Mouse (Mus musculus) right cerebral cortex, adult 18-20 months (tissue): ENCODE results near the gene Sox12.
"Not testable (repeated sequence)": the region's sequence is repeated elsewhere in the genome, so short reads cannot be mapped to it uniquely, and the experiment has no call there.

Experiments
- DNase-seq: peaks from one replicate; pipeline ENCODE4 v3.0.0; 2022; ENCODE audit warnings: mixed read lengths

Sox12 gene

DNA sequence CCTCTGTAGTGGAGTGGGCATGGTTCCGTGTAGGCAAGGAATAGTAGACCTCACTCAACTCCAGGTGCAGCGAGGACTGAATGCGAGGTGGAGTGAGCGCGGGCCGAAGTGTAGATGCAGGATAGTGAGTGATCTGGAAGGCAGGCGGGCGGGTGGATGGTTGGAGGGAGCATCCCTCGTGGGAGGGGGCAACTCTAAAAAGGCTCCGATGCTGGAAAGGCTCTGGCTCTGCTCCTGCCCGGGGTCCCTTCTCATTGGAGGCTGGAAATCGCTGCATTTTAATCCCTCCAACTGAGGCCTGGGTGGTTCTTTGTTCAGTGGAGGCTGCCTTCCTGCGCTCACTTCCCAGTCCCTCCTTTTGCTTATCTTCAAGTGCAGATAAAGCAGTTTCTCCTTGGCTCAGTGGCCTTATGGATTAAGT lies 1.3 kb upstream of the Sox12 start:
- no peak for DNase-seq

DNA sequence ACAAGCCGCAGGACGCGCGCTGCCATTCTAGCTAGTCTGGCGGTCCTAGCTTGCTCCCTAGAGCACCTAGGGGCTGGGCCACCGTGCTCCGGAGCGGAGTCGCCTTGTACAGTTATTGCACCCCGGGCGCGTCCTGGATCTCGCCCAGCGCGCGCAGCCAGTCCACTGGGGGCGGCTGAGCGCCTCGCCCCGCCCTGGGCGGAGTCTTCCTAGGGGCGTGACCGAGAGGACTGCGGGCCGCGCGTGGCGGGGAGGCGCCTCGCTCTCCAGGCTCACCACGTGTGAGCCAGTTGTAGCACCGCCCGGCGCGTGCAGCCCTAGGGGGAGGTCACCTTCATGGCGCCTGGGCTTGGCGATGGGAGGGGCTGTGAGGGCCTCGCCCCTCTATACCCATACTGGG lies 828 bp upstream of the Sox12 start:
- peak; percentile 94 for DNase-seq

- DNase-seq = peak; percentile 89
Measured at GRCm38 (mm10) chr2:152397004-152397589, 766 bp downstream of the Sox12 start.

DNA sequence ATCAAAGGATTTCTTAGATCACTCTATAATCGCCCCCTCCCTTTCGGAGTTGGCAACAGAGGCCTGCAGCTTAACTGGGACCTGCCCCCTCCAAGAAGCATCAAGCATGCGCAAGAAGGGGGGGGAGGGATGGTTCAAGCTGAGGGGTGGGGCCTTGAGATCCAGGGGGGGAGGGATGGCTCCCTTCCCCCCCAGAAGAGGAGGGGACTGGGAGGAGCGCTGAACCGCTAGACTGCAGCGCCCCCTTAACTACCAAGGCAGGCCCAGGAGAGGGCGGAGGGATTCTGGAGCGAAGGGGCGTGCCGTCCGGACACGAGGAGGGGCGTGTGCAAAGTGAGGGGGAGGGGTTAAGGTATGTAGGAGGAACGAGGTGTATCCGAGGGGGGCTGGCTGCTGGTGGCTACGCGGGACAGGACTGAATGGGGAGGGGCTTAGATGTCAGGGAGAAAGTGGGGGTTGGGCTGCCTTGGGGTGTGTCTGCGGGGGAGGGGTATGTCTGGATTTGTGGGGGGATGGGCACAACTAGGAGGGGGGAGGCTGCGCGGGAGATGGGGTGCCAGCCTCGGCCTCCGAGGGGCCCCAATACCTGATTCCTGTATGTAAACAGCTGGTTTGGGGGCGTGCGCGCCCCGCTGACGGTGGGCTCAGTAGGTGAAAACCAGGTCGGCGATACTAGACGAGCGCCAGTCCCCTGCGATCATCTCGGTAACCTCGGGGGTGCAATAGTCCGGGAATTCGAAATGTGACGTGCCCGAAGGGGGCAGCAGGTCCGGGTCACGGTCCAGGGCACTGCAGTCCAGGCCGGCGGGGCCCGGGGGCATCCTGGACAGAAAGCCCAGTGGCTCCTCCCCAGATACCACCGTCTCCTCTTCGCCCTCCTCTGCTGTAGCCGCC lies 1.5 kb downstream of the Sox12 start:
- DNase-seq = peak; percentile 90

- DNase-seq = no peak
Measured at GRCm38 (mm10) chr2:152395271-152395920, 2.5 kb downstream of the Sox12 start.

DNA sequence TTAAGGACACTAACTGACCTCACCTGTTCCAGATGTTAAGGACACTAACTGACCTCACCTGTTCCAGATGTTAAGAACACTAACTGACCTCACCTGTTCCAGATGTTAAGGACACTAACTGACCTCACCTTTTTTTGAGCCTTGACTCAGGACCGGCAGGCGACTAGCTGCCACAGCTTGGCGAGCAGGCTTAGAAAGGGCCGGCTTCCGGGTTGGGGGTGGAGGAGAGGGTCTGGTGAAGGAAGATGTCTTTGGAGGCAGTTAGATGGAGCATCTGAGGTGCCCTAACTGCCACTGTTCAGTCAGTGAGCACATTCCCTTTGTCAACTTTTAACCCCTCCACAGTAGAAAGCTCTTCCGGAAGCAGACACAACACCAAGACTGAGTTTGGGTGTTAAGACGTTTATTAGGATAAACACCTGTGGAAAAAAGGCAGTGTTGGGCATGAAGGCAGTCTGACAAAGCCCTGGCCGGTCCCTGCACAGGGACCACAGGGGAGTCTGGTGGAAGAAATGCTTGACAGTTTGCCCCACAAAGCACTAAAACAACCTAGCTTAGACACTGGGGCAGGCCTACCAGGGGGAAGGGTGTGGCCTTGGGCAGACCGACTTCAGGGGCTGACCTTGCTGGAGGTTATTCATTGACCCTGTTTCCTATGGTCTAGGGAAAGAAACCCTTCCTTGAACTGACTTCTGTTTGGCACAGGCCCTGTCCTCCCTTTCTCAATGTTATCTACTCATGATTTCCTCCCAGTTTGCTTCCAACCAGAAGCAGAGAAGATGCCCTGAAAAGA lies 4.4 kb downstream of the Sox12 start:
- no peak for DNase-seq

DNA sequence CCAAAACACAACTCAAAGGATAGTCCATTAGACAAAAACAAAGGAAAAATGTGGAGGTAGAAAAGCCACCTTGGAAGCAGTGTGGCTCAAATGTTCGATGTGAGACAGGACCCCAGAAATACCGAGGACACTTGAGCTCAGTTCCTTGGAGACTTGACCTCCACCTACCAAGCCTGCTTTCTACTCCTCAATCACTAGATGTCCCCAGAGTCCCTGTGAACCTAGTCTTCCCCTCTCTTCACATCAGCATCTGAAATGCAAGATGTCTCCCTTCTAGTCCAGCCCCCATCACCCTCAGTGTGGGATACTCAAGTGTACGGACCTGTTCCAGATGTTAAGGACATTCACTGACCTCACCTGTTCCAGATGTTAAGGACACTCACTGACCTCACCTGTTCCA lies 5.1 kb downstream of the Sox12 start:
- no peak for DNase-seq

GRCm38 (mm10) chr2:152384191-152384590 lies 13.7 kb downstream of the Sox12 start:
- DNase-seq = no peak

DNA sequence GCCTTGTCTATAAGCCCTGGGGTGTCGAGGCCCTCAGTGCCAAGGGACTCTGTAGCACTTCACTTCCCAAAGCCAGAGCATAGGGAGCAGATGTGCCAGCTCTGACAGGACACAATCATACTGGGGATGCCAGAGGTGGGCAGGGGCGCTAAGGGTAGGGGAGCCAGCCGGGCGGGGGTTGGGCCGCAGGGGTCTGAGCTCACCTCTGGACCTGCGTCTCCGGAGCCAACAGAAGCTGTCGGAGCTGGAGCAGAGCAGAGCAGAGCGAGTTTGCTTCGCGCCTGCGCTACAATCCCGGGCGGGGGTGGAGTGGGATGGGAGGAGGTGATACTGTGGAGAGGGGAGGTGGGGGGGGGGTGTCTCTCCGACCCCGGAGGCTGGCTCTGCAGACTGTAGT lies 21.5 kb downstream of the Sox12 start, which contains the start of gene Nrsn2:
Gene Nrsn2 (minus strand): TSS at position 294 of the 397 bp plus-strand sequence.
- DNase-seq = peak; percentile 71

GRCm38 (mm10) chr2:152375652-152376344 lies 22.1 kb downstream of the Sox12 start:
- DNase-seq = peak; percentile 73

- DNase-seq = no peak
Measured at GRCm38 (mm10) chr2:152373547-152373946, 24.3 kb downstream of the Sox12 start.

DNA sequence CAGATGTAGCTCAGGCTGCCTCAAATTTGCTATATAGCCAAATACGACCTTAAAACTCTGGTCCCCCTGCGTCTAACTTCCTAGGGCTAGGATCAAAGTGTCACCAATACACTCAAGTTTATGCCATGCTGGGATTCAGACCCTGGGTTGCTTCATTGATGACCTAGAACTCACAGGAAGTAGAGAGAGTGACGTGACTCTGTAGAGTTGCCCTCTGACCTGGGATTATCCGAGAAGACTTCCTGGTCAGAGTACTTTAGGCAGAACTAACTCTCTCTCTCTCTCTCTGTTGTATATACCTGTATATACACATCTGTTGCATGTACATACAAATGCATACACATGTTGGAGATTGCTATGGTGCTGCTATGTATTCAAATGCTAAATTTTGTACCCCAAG lies 25.2 kb downstream of the Sox12 start:
- no peak for DNase-seq

DNA sequence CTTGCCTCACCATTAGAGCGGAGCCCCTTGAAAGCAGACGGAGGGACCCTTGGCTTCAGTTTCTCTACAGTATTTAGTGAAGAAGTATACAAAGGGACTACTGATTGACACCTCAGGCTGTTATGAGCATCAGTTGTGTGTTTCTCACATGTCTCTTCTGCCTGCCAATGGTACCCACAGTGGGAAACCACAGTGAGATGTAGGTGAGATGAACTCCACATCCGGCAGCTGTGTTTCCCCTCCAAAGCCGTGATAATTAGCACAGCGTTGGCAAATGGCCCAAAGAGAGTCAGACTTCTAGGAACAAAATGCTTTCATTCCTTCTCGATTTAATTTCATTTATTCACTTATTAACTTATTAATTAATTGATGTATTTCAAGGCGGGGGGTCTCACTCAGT lies 25.8 kb downstream of the Sox12 start:
- no peak for DNase-seq

- DNase-seq = peak; percentile 42
Measured at GRCm38 (mm10) chr2:152368532-152369140, 29.2 kb downstream of the Sox12 start.

DNA sequence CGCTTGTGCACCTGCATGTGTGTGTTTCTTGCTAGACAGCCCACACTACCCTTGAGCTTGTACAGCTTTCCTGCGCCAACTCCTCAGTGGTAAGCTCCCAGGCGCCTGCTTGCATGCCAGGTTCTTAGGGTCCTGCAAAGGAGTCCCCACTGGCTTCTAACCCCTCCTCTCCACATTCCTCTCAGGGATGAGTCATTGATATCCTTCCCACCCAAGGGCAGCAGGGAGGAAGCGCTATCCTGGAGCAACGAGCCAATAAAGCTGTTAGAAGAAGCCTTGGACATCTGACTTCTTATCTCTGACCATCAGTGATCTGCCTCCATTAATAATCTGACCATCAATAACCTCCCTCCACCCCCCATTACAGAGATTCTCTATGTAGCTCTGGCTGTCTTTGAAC lies 29.9 kb downstream of the Sox12 start:
- DNase-seq = no peak

GRCm38 (mm10) chr2:152363245-152364147 lies 34.4 kb downstream of the Sox12 start:
- DNase-seq = peak; percentile 69

DNA sequence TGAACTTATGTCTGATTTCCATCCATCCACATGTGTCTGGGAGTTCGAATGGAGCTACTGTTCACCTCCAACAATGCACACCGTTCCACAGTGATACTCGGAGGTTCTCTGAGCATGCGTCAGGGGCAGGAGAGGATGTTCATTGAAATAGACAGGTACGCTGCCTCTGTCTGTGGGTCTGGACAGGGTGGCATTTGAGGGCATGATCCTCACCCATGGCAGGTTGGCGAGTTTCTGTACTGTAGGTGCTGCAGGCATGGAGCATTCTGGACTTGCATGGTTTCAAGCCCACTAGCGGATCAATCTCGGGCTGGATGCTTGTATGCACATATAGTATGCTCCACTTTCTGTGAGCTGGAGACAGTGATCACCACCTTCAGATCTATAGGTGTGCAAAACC lies 36.7 kb downstream of the Sox12 start:
- DNase-seq = no peak

GRCm38 (mm10) chr2:152360271-152360775 lies 37.5 kb downstream of the Sox12 start:
- DNase-seq = no peak

- no peak for DNase-seq
Measured at GRCm38 (mm10) chr2:152359616-152360015, 38.2 kb downstream of the Sox12 start.

GRCm38 (mm10) chr2:152358977-152359376 lies 38.9 kb downstream of the Sox12 start:
- not testable (repeated sequence) for DNase-seq
